Mouse (Mus musculus) limb, embryonic 11.5 days (tissue): ENCODE measurements around the gene Pbp2. TPM values are rescaled to one million over a fixed set of nuclear protein-coding genes. Genes with fewer than 3 reads are reported as not detected.

Experiments
- ATAC-seq: fragments of 200-750 bp; cut with Nextera tagmentation; 2 replicates; pipeline ENCODE4 v1.8.0; 2017; ENCODE audit warnings: low read depth; ENCODE audit not compliant: insufficient number of reproducible peaks, low FRiP score, low TSS enrichment
- DNase-seq: peaks from one replicate; pipeline ENCODE4 v3.0.0-alpha.2; 2015; ENCODE audit warnings: low spot score
- H3K27ac ChIP-seq: fragments of 300-500 bp; sonication (generic); replicated peaks from 2 replicates; pipeline ENCODE4 v1.5.1; 2014; ENCODE audit warnings: low read depth, mild to moderate bottlenecking, low read length
- H3K27me3 ChIP-seq: fragments of 300-500 bp; sonication (generic); 2 replicates; pipeline ENCODE4 v1.6.1; 2014; ENCODE audit warnings: mild to moderate bottlenecking, low read length, mixed read lengths; ENCODE audit not compliant: control insufficient read depth, insufficient read depth
- H3K36me3 ChIP-seq: fragments of 300-500 bp; sonication (generic); 2 replicates; pipeline ENCODE4 v1.6.1; 2014; ENCODE audit warnings: mild to moderate bottlenecking, low read length, moderate library complexity, mixed read lengths; ENCODE audit not compliant: control insufficient read depth, insufficient read depth
- H3K4me1 ChIP-seq: fragments of 300-500 bp; sonication (generic); 2 replicates; pipeline ENCODE4 v1.6.1; 2014; ENCODE audit warnings: low read length, mixed read lengths; ENCODE audit not compliant: control insufficient read depth, insufficient read depth
- H3K4me2 ChIP-seq: fragments of 300-500 bp; sonication (generic); 2 replicates; pipeline ENCODE4 v1.6.1; 2014; ENCODE audit warnings: low read depth, mild to moderate bottlenecking, moderate library complexity; ENCODE audit not compliant: severe bottlenecking
- H3K4me3 ChIP-seq: fragments of 300-500 bp; sonication (generic); 2 replicates; pipeline ENCODE4 v1.5.1; 2014; ENCODE audit warnings: low read depth, low read length
- H3K9ac ChIP-seq: fragments of 300-500 bp; sonication (generic); 2 replicates; pipeline ENCODE4 v1.6.1; 2014; ENCODE audit warnings: mild to moderate bottlenecking, low read length
- H3K9me3 ChIP-seq: fragments of 300-500 bp; sonication (generic); 2 replicates; pipeline ENCODE4 v1.6.1; 2016; ENCODE audit warnings: low read length; ENCODE audit not compliant: control insufficient read depth
- WGBS: fragments of 180-500 bp; shearing (Covaris S2); extraction: QIAGEN DNeasy Blood & Tissue Kit; methylation state at CpG from one replicate; pipeline ENCODE4 v1.1.7; 2014; 5-methylcytosine and 5-hydroxymethylcytosine counted together
- polyA plus RNA-seq: library from polyadenylated mRNA; unstranded; fragments of >200 nt; fragmentation: Nextera tagmentation; extraction: Ambion mirVana; gene quantifications from 2 replicates; pipeline ENCODE4 v1.2.1, GENCODE M21; 2014

The Pbp2 gene
- polyA plus RNA-seq, result 0.23 TPM in 1 of 2 replicates, not detected in the other

DNA sequence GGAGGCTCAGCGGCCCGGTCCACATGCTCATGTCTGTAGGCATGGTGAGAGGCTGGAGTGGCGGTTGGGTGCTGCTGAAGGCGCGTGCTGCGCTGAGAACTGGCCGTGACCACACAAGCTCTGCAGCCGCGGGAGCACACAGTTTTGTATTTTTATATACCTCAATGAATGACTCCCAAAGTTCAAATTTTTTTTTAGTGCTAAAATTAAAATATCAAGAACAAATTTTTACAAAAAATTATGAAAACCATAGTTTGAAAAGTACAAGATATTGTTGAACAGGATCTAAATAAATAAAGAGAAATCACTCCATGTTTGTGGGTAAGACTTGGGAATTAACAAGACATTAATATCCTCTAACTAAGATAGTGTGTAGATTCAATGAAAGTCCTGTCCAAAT lies at the start of gene Pbp2:
Pbp2 (minus strand) TSS at position 101 of the 400 bp plus-strand sequence.
- DNase-seq, result no peak
- no peak for ATAC-seq
- 94% methylated on average over 9 of the region's 9 CpGs for WGBS
- Histone ChIP-seq H3K4me2 (no peak within 1 kb of the TSS), H3K9ac (no peak within 1 kb of the TSS), H3K4me3 (no peak within 1 kb of the TSS), H3K36me3 (no peaks in the 10 kb centered on the region), H3K4me1 (no peaks in the 10 kb centered on the region; the same call in 1 of the 2 replicates), H3K27ac (no peak within 1 kb of the TSS), H3K9me3 (no peaks in the 10 kb centered on the region), H3K27me3 (no peaks in the 10 kb centered on the region)

GRCm38 (mm10) chr6:135354953-135355352 lies 44.7 kb upstream of the Pbp2 start:
- H3K4me2 ChIP-seq, result no peak overlapping the region
- H3K4me3 ChIP-seq, result no peak overlapping the region
- H3K9me3 ChIP-seq, result no peaks in the 10 kb centered on the region
- H3K4me1 ChIP-seq, result no peaks in the 10 kb centered on the region
- H3K36me3 ChIP-seq, result no peaks in the 10 kb centered on the region
- WGBS, result 97% methylated on average over 4 of the region's 4 CpGs
- H3K27ac ChIP-seq, result no peak overlapping the region
- ATAC-seq (no peak), DNase-seq (no peak)
- no peaks in the 10 kb centered on the region for H3K27me3 ChIP-seq
- H3K9ac ChIP-seq, result no peak overlapping the region

DNA sequence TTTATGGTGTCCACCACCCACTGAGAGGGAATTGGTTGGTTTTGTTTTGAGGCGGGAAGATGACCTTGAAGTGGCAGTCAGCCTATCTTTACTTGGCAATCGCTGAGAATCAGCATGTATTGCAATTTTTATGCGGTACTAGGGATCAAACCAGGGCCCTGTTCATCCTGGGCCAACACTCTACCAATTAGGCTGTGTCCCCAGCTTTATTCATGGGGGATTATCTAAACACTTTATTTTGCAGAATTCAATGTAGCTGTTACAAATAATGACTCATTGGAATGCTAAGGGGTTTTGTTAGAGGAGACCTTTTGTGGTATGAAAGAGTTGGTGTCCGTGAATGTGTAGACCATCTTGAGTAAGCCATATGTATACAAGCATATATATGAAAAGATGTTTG lies 42.3 kb upstream of the Pbp2 start:
- no peak overlapping the region for H3K4me3 ChIP-seq
- H3K36me3 ChIP-seq, result no peaks in the 10 kb centered on the region
- 88% methylated on average over 4 of the region's 4 CpGs for WGBS
- H3K27ac ChIP-seq, result no peak overlapping the region
- H3K9ac ChIP-seq, result no peak overlapping the region
- no peaks in the 10 kb centered on the region for H3K4me1 ChIP-seq
- ATAC-seq (no peak), DNase-seq (no peak)
- no peak overlapping the region for H3K4me2 ChIP-seq
- no peaks in the 10 kb centered on the region for H3K9me3 ChIP-seq
- no peaks in the 10 kb centered on the region for H3K27me3 ChIP-seq

DNA sequence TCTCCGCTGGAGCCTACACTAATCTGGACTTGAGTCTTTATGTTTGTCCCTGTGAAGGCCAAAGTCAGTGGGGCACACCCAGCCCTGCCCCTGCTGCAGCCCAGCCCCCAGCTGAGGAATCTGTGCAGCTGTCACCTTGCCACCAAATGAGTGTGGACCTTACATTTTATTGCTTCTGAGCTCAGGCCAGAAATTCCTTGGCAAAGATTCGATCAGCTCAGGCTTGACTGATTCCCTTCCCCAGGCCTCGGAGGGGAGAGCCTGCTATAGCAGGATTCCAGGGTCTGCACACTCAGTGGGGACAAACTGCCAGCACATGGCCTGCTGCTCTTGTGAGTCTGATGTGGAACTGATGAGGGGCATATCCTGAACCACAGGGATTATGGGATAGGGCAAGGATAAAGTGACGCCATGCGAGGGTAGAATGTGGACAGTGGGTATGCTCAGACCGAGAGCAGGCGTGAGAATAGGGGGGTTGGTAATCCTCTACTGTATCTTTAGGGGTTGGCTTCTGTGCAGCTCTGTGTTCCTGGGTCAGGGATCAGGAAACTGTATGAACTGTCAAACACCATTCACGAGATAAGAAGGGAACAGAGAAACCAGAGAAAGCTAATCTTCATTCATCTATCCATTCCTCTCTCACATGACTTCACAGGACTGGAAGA lies 41.6 kb upstream of the Pbp2 start:
- 64% methylated on average over 8 of the region's 8 CpGs for WGBS
- Histone ChIP-seq H3K9ac (no peak overlapping the region; the same call in 1 of the 2 replicates), H3K27ac (0 out of 2 replicates have a peak overlapping the region, but pooled peaks have one; percentile 25), H3K36me3 (no peaks in the 10 kb centered on the region), H3K4me3 (no peak overlapping the region), H3K9me3 (no peaks in the 10 kb centered on the region), H3K4me2 (no peak overlapping the region), H3K27me3 (no peaks in the 10 kb centered on the region), H3K4me1 (no peaks in the 10 kb centered on the region)
- ATAC-seq (no peak), DNase-seq (no peak)

DNA sequence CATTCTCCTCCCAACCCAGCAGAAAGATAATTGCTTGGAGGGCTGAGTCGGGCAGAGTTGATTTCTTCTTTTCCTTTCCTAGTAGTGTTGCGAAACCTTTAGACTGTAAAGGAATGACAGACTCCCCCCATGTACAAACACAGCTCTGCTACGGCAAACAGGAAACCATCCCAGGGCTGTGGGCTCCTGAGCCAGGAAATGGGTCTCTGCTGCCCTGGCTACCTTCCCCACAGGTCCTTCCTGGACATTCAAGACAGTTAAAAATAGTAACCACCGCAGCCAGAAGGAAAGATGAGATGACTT lies 30.8 kb upstream of the Pbp2 start:
- Histone ChIP-seq H3K9ac (no peak overlapping the region), H3K27ac (no peak overlapping the region), H3K9me3 (no peaks in the 10 kb centered on the region), H3K4me1 (no peaks in the 10 kb centered on the region), H3K36me3 (no peaks in the 10 kb centered on the region), H3K27me3 (no peaks in the 10 kb centered on the region), H3K4me2 (no peak overlapping the region), H3K4me3 (no peak overlapping the region)
- ATAC-seq (no peak), DNase-seq (no peak)
- WGBS, result 67% methylated on average over 4 of the region's 4 CpGs

DNA sequence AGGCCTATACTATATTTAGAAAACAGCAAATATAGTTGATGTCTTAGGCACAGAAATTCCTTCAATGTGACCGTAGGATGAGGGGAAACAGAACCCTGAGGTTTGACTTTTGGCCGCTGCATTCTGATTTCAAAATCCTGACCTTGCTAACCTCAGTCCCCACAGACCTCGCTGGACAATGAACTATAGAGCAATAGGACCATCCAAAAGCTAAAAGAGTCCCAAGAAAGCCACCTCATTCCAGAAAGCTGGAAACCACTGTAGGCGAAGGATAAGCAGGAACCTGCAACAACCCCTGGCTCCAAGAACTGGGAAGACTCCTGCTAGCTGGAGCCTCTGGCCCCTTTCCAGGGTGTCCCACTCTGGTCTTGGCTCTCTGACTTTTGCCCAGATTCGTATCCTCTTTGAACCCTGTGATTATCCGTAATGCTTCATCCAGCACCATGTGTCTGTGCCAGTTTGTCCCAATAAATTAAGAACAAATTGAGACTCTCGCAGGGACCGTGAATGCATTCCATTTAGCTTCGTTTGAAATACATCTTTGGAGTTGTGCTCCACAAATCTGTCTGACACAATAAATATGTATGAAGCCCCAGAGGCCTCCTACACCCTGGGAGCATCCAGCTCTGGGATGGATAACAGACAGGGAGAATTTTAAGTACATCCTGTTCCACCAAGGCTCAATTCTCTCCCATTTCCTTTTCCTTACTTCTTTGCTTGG lies 30.3 kb upstream of the Pbp2 start:
- ATAC-seq, result no peak
- H3K27ac ChIP-seq, result no peak overlapping the region
- 74% methylated on average over 9 of the region's 9 CpGs for WGBS
- H3K36me3 ChIP-seq, result no peaks in the 10 kb centered on the region
- H3K4me2 ChIP-seq, result no peak overlapping the region
- H3K4me1 ChIP-seq, result no peaks in the 10 kb centered on the region
- H3K9ac ChIP-seq, result no peak overlapping the region
- H3K4me3 ChIP-seq, result no peak overlapping the region
- H3K27me3 ChIP-seq, result no peaks in the 10 kb centered on the region
- no peaks in the 10 kb centered on the region for H3K9me3 ChIP-seq
- no peak for DNase-seq

DNA sequence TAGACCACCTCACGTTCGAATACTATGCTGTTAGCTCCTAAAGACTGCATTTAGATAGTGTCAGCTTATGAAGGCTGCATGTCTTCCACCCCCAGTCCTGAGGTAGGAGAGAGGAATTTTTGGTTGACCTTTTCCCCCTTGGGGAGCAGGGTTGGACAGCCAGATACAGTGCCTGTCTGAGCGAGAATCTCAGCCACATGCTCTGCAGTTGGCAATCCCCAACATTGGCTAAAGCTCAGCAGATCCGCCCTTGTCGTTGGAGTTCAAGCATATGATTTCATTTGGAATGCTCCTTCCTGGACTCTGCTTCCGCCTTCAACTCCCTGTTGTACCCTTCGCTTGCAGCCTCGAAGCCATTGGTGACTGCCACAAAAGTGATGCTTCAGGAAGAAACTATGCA lies 26.2 kb upstream of the Pbp2 start:
- DNase-seq (no peak), ATAC-seq (no peak)
- H3K4me2 ChIP-seq, result no peak overlapping the region
- no peak overlapping the region for H3K9ac ChIP-seq
- no peak overlapping the region for H3K27ac ChIP-seq
- 89% methylated on average over 8 of the region's 8 CpGs for WGBS
- peaks cover 13% of the 10 kb centered on the region for H3K4me1 ChIP-seq
- no peak overlapping the region for H3K4me3 ChIP-seq
- H3K9me3 ChIP-seq, result no peaks in the 10 kb centered on the region
- H3K27me3 ChIP-seq, result no peaks in the 10 kb centered on the region
- H3K36me3 ChIP-seq, result no peaks in the 10 kb centered on the region

DNA sequence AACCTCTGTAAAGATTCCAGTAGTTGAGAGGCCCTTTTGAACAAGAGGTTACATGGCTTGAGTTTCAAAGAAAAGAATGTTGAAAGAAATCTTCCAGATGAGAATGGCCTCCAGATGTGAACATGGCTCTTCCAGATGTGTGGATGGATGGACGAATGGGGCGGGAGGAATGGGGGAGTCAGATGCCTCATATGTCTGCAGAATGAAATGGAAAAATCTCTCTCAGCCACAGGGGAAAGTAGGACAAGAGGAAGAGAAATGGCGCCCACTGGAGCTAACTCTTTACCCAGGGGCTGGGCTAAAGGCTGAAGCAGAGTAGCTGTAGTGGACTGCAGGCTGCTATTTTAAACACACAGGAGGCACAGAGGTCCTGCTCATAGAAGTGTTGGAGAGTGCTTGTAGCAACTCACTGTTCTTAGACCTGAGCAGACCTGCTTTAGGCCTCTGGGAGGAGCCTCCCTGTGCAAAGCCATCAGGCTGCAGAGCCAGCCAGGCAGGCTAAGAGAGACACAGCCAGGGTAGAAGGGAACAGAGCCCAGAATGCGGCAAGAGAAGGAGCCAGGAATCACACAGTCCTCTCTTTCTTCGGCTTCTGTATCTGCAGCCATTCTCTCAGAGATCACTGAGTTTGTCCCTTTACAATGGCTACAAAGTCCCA lies 23.9 kb upstream of the Pbp2 start:
- peak overlapping the region; percentile 79 for H3K27ac ChIP-seq
- H3K9ac ChIP-seq, result no peak overlapping the region
- no peaks in the 10 kb centered on the region for H3K36me3 ChIP-seq
- H3K9me3 ChIP-seq, result no peaks in the 10 kb centered on the region
- DNase-seq (peak; percentile 49), ATAC-seq (peak; percentile 35; the same call in 1 of the 2 replicates)
- H3K4me2 ChIP-seq, result no peak overlapping the region
- H3K4me3 ChIP-seq, result no peak overlapping the region
- WGBS, result 67% methylated on average over 5 of the region's 5 CpGs
- H3K4me1 ChIP-seq, result peaks cover 13% of the 10 kb centered on the region
- no peaks in the 10 kb centered on the region for H3K27me3 ChIP-seq
